ENCODE assay signal across 13 mouse cellular contexts in the genomic region with DNA sequence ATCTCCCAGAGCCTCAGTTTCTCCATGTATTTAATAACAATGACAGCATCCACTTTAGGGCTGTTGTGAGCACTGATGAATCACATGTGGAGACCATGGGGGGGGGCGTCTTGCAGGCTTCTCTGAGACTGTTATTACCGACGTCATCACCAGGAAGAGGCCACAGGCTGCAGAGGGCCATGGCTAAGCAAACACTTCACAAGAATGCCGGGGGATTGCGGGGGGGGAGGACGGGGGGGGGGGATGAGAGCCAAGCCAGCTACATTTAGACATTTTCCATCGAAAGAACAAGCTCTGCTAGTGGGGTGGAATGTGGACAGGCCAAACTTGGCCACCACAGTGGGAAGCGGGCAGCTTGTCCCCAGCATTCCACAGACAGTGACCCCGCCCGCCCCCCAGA.
A peak's percentile ranks its signal among the peaks of the same experiment; 100 is the strongest.
DNase-seq lines count a peak whose midpoint lies in the region; ATAC-seq and TF ChIP-seq lines count a peak whose summit lies in the region.
"Had no signal": no experiment of that assay in that cellular context is flagged by ENCODE, and none has a peak within 500 bp of the region (broad histone marks: within the 10 kb centered on the region; RNA-seq: fewer than 3 reads in every experiment).

No protein-coding gene starts in this region.

- 67% methylated on average over 10 of the region's 10 CpGs for WGBS in hindbrain, embryonic 11.5 days
- 77% methylated on average over 10 of the region's 10 CpGs for WGBS in hindbrain, embryonic 14.5 days
- WGBS in stomach, embryonic 14.5 days: 30% methylated on average over 10 of the region's 10 CpGs
- 25% methylated on average over 9 of the region's 10 CpGs for WGBS in stomach, postnatal 0 days
- 26% methylated on average over 10 of the region's 10 CpGs for WGBS in intestine, embryonic 16.5 days

- no peak for ATAC-seq in hindbrain, embryonic 11.5 days (ENCODE audit: low FRiP score)
- no peak for ATAC-seq in hindbrain, embryonic 14.5 days (ENCODE audit: low FRiP score)
- ATAC-seq in stomach, embryonic 14.5 days (ENCODE audit: insufficient number of reproducible peaks, insufficient read depth, low FRiP score, low read depth): no peak
- ATAC-seq in stomach, postnatal 0 days (ENCODE audit: low FRiP score, low TSS enrichment): no peak
- no peak for ATAC-seq in intestine, embryonic 16.5 days

- TF ChIP-seq EP300 in stomach, postnatal 0 days (optimal IDR thresholded peaks at IDR 0.05): no peak

- H3K4me3 ChIP-seq in hindbrain, embryonic 11.5 days (ENCODE audit: low read depth, low read length): no peak overlapping the region
- no peak overlapping the region for H3K4me3 ChIP-seq in hindbrain, embryonic 14.5 days (replicated peaks; ENCODE audit: low read length)
- no peak overlapping the region for H3K4me3 ChIP-seq in stomach, embryonic 14.5 days (ENCODE audit: low read depth, low read length)
- H3K4me3 ChIP-seq in stomach, postnatal 0 days (ENCODE audit: low read depth, low read length): no peak overlapping the region
- no peak overlapping the region for H3K4me3 ChIP-seq in intestine, embryonic 16.5 days (ENCODE audit: low read length)
- H3K4me3 ChIP-seq: erythroblast, embryonic 14.5 days had no signal

- H3K27ac ChIP-seq in hindbrain, embryonic 11.5 days (ENCODE audit: low read depth, low read length): 0 out of 2 replicates have a peak overlapping the region, but pooled peaks have one; percentile 39
- H3K27ac ChIP-seq in hindbrain, embryonic 14.5 days: no peak overlapping the region
- H3K27ac ChIP-seq in stomach, embryonic 14.5 days (ENCODE audit: low read length): peak overlapping the region; percentile 22; the same call in 1 of the 2 replicates
- no peak overlapping the region for H3K27ac ChIP-seq in stomach, postnatal 0 days (replicated peaks)
- no peak overlapping the region for H3K27ac ChIP-seq in intestine, embryonic 16.5 days (ENCODE audit: low read length)

- H3K9me3 ChIP-seq in hindbrain, embryonic 11.5 days (ENCODE audit: control insufficient read depth, low read length): no peaks in the 10 kb centered on the region
- no peaks in the 10 kb centered on the region for H3K9me3 ChIP-seq in hindbrain, embryonic 14.5 days (ENCODE audit: control insufficient read depth, low read length)
- H3K9me3 ChIP-seq in stomach, embryonic 14.5 days (ENCODE audit: control insufficient read depth, low read depth, low read length): no peaks in the 10 kb centered on the region
- H3K9me3 ChIP-seq in stomach, postnatal 0 days (ENCODE audit: control insufficient read depth, low read length): no peaks in the 10 kb centered on the region
- no peaks in the 10 kb centered on the region for H3K9me3 ChIP-seq in intestine, embryonic 16.5 days (ENCODE audit: control insufficient read depth, low read length)

- H3K9ac ChIP-seq in hindbrain, embryonic 11.5 days (ENCODE audit: low read depth, low read length): no peak overlapping the region
- H3K9ac ChIP-seq in hindbrain, embryonic 14.5 days: no peak overlapping the region
- H3K9ac ChIP-seq in stomach, embryonic 14.5 days (replicated peaks; ENCODE audit: low read depth, low read length): no peak overlapping the region
- H3K9ac ChIP-seq in stomach, postnatal 0 days (ENCODE audit: low read length): no peak overlapping the region
- 0 out of 2 replicates have a peak overlapping the region, but pooled peaks have one; percentile 45 for H3K9ac ChIP-seq in intestine, embryonic 16.5 days (ENCODE audit: low read depth, low read length)

- DNase-seq in hindbrain, embryonic 11.5 days (ENCODE audit: low spot score): no peak
- no peak for DNase-seq in hindbrain, embryonic 14.5 days (ENCODE audit: low spot score)
- no peak for DNase-seq in stomach, postnatal 0 days (ENCODE audit: low spot score)
- DNase-seq in layer of hippocampus, postnatal 10 days (ENCODE audit: low spot score in 2 of 2): no peak
- DNase-seq in layer of hippocampus, adult 18-20 months (ENCODE audit: low spot score in 2 of 2): no peak
- DNase-seq: adrenal gland, adult 2 months; cerebellum, adult 18-20 months; gastrocnemius, postnatal 10 days; kidney, postnatal 14 days; thymus, postnatal 36 days had no signal

- H3K27me3 ChIP-seq in hindbrain, embryonic 11.5 days (ENCODE audit: control insufficient read depth, insufficient read depth, low read length): no peaks in the 10 kb centered on the region
- no peaks in the 10 kb centered on the region for H3K27me3 ChIP-seq in hindbrain, embryonic 14.5 days (ENCODE audit: control insufficient read depth, insufficient read depth, low read length)
- H3K27me3 ChIP-seq in stomach, embryonic 14.5 days (ENCODE audit: control insufficient read depth, insufficient read depth, low read length): no peaks in the 10 kb centered on the region
- H3K27me3 ChIP-seq in stomach, postnatal 0 days (ENCODE audit: control insufficient read depth, insufficient read depth, low read length): no peaks in the 10 kb centered on the region
- H3K27me3 ChIP-seq in intestine, embryonic 16.5 days (replicated peaks; ENCODE audit: control insufficient read depth, insufficient read depth, low read length): no peaks in the 10 kb centered on the region

- TF ChIP-seq CTCF in stomach, postnatal 0 days (IDR thresholded peaks at IDR 0.05; ENCODE audit: low read depth): no peak

- H3K36me3 ChIP-seq in hindbrain, embryonic 11.5 days (ENCODE audit: control insufficient read depth, insufficient read depth, low read length): no peaks in the 10 kb centered on the region
- no peaks in the 10 kb centered on the region for H3K36me3 ChIP-seq in hindbrain, embryonic 14.5 days (replicated peaks; ENCODE audit: control insufficient read depth, insufficient read depth)
- no peaks in the 10 kb centered on the region for H3K36me3 ChIP-seq in stomach, embryonic 14.5 days (ENCODE audit: control insufficient read depth, insufficient read depth, low read length)
- no peaks in the 10 kb centered on the region for H3K36me3 ChIP-seq in stomach, postnatal 0 days (ENCODE audit: control insufficient read depth, insufficient read depth, low read length)
- H3K36me3 ChIP-seq in intestine, embryonic 16.5 days (ENCODE audit: control insufficient read depth, insufficient read depth, low read length): no peaks in the 10 kb centered on the region

- peaks cover 8% of the 10 kb centered on the region for H3K4me1 ChIP-seq in hindbrain, embryonic 11.5 days (replicated peaks; ENCODE audit: control insufficient read depth, insufficient read depth, low read length)
- H3K4me1 ChIP-seq in hindbrain, embryonic 14.5 days (replicated peaks; ENCODE audit: control insufficient read depth, insufficient read depth, low read length): peaks cover 11% of the 10 kb centered on the region
- H3K4me1 ChIP-seq in stomach, embryonic 14.5 days (ENCODE audit: control insufficient read depth, insufficient read depth, low read length): peaks cover 39% of the 10 kb centered on the region
- 0 out of 2 replicates have a peak, but pooled peaks cover 2% of the 10 kb centered on the region for H3K4me1 ChIP-seq in stomach, postnatal 0 days (replicated peaks; ENCODE audit: control insufficient read depth, insufficient read depth)
- H3K4me1 ChIP-seq in intestine, embryonic 16.5 days (ENCODE audit: control insufficient read depth, insufficient read depth, low read length): peaks cover 59% of the 10 kb centered on the region

- no peak overlapping the region for H3K4me2 ChIP-seq in hindbrain, embryonic 11.5 days (replicated peaks; ENCODE audit: low read depth, low read length)
- no peak overlapping the region for H3K4me2 ChIP-seq in hindbrain, embryonic 14.5 days (replicated peaks)
- no peak overlapping the region for H3K4me2 ChIP-seq in stomach, embryonic 14.5 days (replicated peaks; ENCODE audit: low read depth, low read length)
- H3K4me2 ChIP-seq in stomach, postnatal 0 days (replicated peaks; ENCODE audit: low read depth): no peak overlapping the region
- no peak overlapping the region for H3K4me2 ChIP-seq in intestine, embryonic 16.5 days (ENCODE audit: low read depth, low read length)

Comparison
In these comparisons a context has a peak if more than half of its experiments do, and no peak if none do; other contexts are left out.
1. H3K27ac ChIP-seq: peak in hindbrain, embryonic 11.5 days (single experiment) and stomach, embryonic 14.5 days (single experiment); none in hindbrain, embryonic 14.5 days (single experiment), stomach, postnatal 0 days (single experiment) and intestine, embryonic 16.5 days (single experiment).